Mouse (Mus musculus) liver, embryonic 16.5 days (tissue): ENCODE measurements at regions not wholly inside any gene's neighbourhood (a gene's known extent, or its start where the extent isn't known, plus 50 kb on each side); places are given as distances from the start of the nearest gene placed in this dataset.
"Not testable (repeated sequence)": the region's sequence is repeated elsewhere in the genome, so short reads cannot be mapped to it uniquely, and the experiment has no call there.

Experiments used
- ATAC-seq: fragments of 200-750 bp; cut with Nextera tagmentation; 2 replicates; pipeline ENCODE4 v1.8.0; 2017; ENCODE audit warnings: low read depth, mild to moderate bottlenecking, moderate number of reproducible peaks, moderate library complexity
- H3K27ac ChIP-seq: fragments of 300-500 bp; sonication (generic); 2 replicates; pipeline ENCODE4 v1.5.1; 2014; ENCODE audit warnings: mild to moderate bottlenecking, low read length
- H3K27me3 ChIP-seq: fragments of 300-500 bp; sonication (generic); 2 replicates; pipeline ENCODE4 v1.6.1; 2014; ENCODE audit warnings: low read depth, low read length, mixed read lengths; ENCODE audit not compliant: control insufficient read depth, insufficient read depth
- H3K36me3 ChIP-seq: fragments of 300-500 bp; sonication (generic); 2 replicates; pipeline ENCODE4 v1.6.1; 2014; ENCODE audit warnings: mild to moderate bottlenecking; ENCODE audit not compliant: control insufficient read depth, insufficient read depth
- H3K4me1 ChIP-seq: fragments of 300-500 bp; sonication (generic); 2 replicates; pipeline ENCODE4 v1.6.1; 2014; ENCODE audit warnings: low read depth, low read length, mixed read lengths; ENCODE audit not compliant: control insufficient read depth
- H3K4me2 ChIP-seq: fragments of 300-500 bp; sonication (generic); 2 replicates; pipeline ENCODE4 v1.6.1; 2014; ENCODE audit warnings: low read depth, low read length, mixed read lengths
- H3K4me3 ChIP-seq: fragments of 300-500 bp; sonication (generic); 2 replicates; pipeline ENCODE4 v1.5.1; 2014; ENCODE audit warnings: low read depth, mild to moderate bottlenecking, low read length
- H3K9ac ChIP-seq: fragments of 300-500 bp; sonication (generic); 2 replicates; pipeline ENCODE4 v1.6.1; 2014; ENCODE audit warnings: low read depth, low read length
- H3K9me3 ChIP-seq: fragments of 300-500 bp; sonication (generic); replicated peaks from 2 replicates; pipeline ENCODE4 v1.6.1; 2016; ENCODE audit warnings: low read length; ENCODE audit not compliant: control insufficient read depth
- WGBS: fragments of 180-500 bp; shearing (Covaris S2); extraction: QIAGEN DNeasy Blood & Tissue Kit; methylation state at CpG from one replicate; pipeline ENCODE4 v1.1.7; 2014; ENCODE audit not compliant: insufficient replicate concordance; 5-methylcytosine and 5-hydroxymethylcytosine counted together

GRCm38 (mm10) chr17:4887331-4887730, 106.8 kb upstream of the Arid1b start:
- not testable (repeated sequence) for ATAC-seq

GRCm38 (mm10) chr17:4889577-4889976, 104.6 kb upstream of the Arid1b start:
- Histone ChIP-seq H3K9me3 (no peaks in the 10 kb centered on the region), H3K9ac (no peak overlapping the region)

More at GRCm38 (mm10) chr17:4887331-4887730, 106.8 kb upstream of the Arid1b start:
- H3K4me3 ChIP-seq, H3K27me3 ChIP-seq, H3K4me2 ChIP-seq, H3K4me1 ChIP-seq, H3K27ac ChIP-seq, H3K9ac ChIP-seq, H3K36me3 ChIP-seq, H3K9me3 ChIP-seq: not testable (repeated sequence)
- 73% methylated on average over 12 of the region's 12 CpGs for WGBS

GRCm38 (mm10) chr17:4890131-4890530, 104.0 kb upstream of the Arid1b start:
- H3K27me3 ChIP-seq, result no peaks in the 10 kb centered on the region
- no peaks in the 10 kb centered on the region for H3K4me1 ChIP-seq
- H3K4me2 ChIP-seq, result no peak overlapping the region
- WGBS, result 78% methylated on average over 1 of the region's 1 CpGs
- no peak for ATAC-seq
- no peaks in the 10 kb centered on the region for H3K9me3 ChIP-seq
- no peaks in the 10 kb centered on the region for H3K36me3 ChIP-seq
- no peak overlapping the region for H3K9ac ChIP-seq
- H3K4me3 ChIP-seq, result no peak overlapping the region
- no peak overlapping the region for H3K27ac ChIP-seq

More at GRCm38 (mm10) chr17:4889577-4889976, 104.6 kb upstream of the Arid1b start:
- H3K27me3 ChIP-seq, result no peaks in the 10 kb centered on the region
- ATAC-seq, result no peak
- H3K27ac ChIP-seq, result no peak overlapping the region
- no peak overlapping the region for H3K4me2 ChIP-seq
- no peaks in the 10 kb centered on the region for H3K4me1 ChIP-seq
- 43% methylated on average over 2 of the region's 2 CpGs for WGBS
- H3K4me3 ChIP-seq, result no peak overlapping the region
- H3K36me3 ChIP-seq, result no peaks in the 10 kb centered on the region

- Histone ChIP-seq H3K9me3 (no peaks in the 10 kb centered on the region), H3K27ac (no peak overlapping the region), H3K4me2 (no peak overlapping the region), H3K9ac (no peak overlapping the region), H3K4me3 (no peak overlapping the region), H3K27me3 (no peaks in the 10 kb centered on the region), H3K4me1 (no peaks in the 10 kb centered on the region), H3K36me3 (no peaks in the 10 kb centered on the region)
- no peak for ATAC-seq
- 71% methylated on average over 8 of the region's 8 CpGs for WGBS
Measured at GRCm38 (mm10) chr17:4891576-4891975, 102.6 kb upstream of the Arid1b start.

- not testable (repeated sequence) for H3K27me3 ChIP-seq, H3K27ac ChIP-seq, H3K36me3 ChIP-seq, H3K4me1 ChIP-seq, H3K4me3 ChIP-seq, H3K9ac ChIP-seq, H3K9me3 ChIP-seq, H3K4me2 ChIP-seq, ATAC-seq
- 69% methylated on average over 10 of the region's 10 CpGs for WGBS
Measured at GRCm38 (mm10) chr17:4894756-4895330, 99.3 kb upstream of the Arid1b start.

- Histone ChIP-seq H3K4me1 (no peaks in the 10 kb centered on the region; the same call in 1 of the 2 replicates), H3K36me3 (no peaks in the 10 kb centered on the region), H3K27me3 (no peaks in the 10 kb centered on the region), H3K4me3 (no peak overlapping the region), H3K9me3 (no peaks in the 10 kb centered on the region), H3K4me2 (no peak overlapping the region), H3K9ac (no peak overlapping the region), H3K27ac (no peak overlapping the region)
- no peak for ATAC-seq
- 58% methylated on average over 3 of the region's 3 CpGs for WGBS
Measured at GRCm38 (mm10) chr17:4903129-4903528, 91.0 kb upstream of the Arid1b start.

GRCm38 (mm10) chr17:4906504-4906903, 87.6 kb upstream of the Arid1b start:
- H3K9me3 ChIP-seq, result no peaks in the 10 kb centered on the region
- no peak for ATAC-seq
- no peak overlapping the region for H3K4me2 ChIP-seq
- no peak overlapping the region for H3K9ac ChIP-seq
- no peaks in the 10 kb centered on the region for H3K36me3 ChIP-seq
- H3K4me3 ChIP-seq, result no peak overlapping the region
- H3K27ac ChIP-seq, result no peak overlapping the region
- H3K27me3 ChIP-seq, result no peaks in the 10 kb centered on the region
- WGBS, result 46% methylated on average over 3 of the region's 3 CpGs
- peaks cover 5% of the 10 kb centered on the region; the same call in 1 of the 2 replicates for H3K4me1 ChIP-seq

- H3K4me3 ChIP-seq, result peak overlapping the region; percentile 68
- no peaks in the 10 kb centered on the region for H3K9me3 ChIP-seq
- peaks cover 5% of the 10 kb centered on the region; the same call in 1 of the 2 replicates for H3K4me1 ChIP-seq
- ATAC-seq, result no peak
- H3K36me3 ChIP-seq, result no peaks in the 10 kb centered on the region
- H3K27me3 ChIP-seq, result no peaks in the 10 kb centered on the region
- H3K4me2 ChIP-seq, result peak overlapping the region; percentile 94
- H3K27ac ChIP-seq, result peak overlapping the region; percentile 23; the same call in 1 of the 2 replicates
- peak overlapping the region; percentile 34 for H3K9ac ChIP-seq
- WGBS, result under 1% methylated on average over 14 of the region's 14 CpGs
Measured at GRCm38 (mm10) chr17:4907181-4907752, 86.9 kb upstream of the Arid1b start.

DNA sequence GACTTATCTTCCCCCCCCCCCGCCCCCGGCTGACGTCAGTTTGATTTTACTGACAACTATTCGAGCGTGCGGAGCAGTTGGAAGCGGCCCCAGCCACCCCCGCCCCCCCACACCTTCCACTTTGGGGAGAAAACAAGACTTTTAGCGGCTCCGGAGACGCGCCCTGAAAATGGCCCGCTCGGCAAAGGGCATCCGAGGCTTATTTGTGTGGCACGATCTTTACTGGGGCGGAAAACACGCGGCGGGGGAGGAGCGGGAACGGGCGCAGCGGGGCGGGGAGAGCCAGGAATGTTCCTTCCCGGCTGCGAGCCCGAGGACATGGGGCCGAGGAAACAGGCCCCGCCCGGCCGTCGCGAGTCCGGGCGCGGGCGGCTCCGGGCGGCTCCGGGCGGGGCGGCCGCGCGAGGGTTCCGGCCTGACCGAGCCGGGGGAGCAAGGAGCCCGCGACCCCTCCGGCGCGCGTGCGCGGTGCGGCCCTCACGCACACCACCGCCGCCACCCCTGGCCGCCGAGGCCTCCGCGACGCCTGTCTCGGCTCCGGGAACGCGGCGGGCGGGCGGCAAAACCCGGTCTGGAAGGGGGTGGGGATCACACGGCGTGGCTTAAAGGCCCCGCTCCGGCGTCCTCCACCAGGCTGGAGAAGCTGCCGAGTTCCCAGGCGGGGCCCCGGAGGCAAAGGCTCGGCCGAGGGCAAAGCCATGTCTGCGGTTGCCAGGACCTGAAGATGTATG, 86.1 kb upstream of the Arid1b start:
- Histone ChIP-seq H3K4me2 (peak overlapping the region; percentile 94), H3K4me1 (peaks cover 5% of the 10 kb centered on the region; the same call in 1 of the 2 replicates), H3K4me3 (peak overlapping the region; percentile 68), H3K27ac (peak overlapping the region; percentile 76), H3K27me3 (no peaks in the 10 kb centered on the region), H3K9me3 (no peaks in the 10 kb centered on the region), H3K9ac (peak overlapping the region; percentile 76), H3K36me3 (no peaks in the 10 kb centered on the region)
- peak; percentile 95 for ATAC-seq
- WGBS, result under 1% methylated on average over 70 of the region's 85 CpGs
